Mouse (Mus musculus) heart, adult 2 months (tissue): ENCODE measurements around the gene Osbpl10.
A peak's percentile ranks its signal among the peaks of the same experiment; 100 is the strongest.

ENCODE experiments used
- CTCF ChIP-seq: fragments of 200-600 bp; IDR thresholded peaks from 2 replicates; pipeline ENCODE4 v1.8.1; 2022; ENCODE audit warnings: antibody characterized with exemption, mild to moderate bottlenecking, moderate library complexity
- EP300 ChIP-seq: fragments of 200-500 bp; IDR thresholded peaks from 2 replicates; pipeline ENCODE4 v1.6.1; 2011; ENCODE audit warnings: low read depth, low read length, control low read depth; ENCODE audit not compliant: insufficient read depth
- POLR2A ChIP-seq: fragments of 200-500 bp; IDR thresholded peaks from 2 replicates; pipeline ENCODE4 v1.6.1; 2011; ENCODE audit warnings: mild to moderate bottlenecking, low read depth, low read length, control low read depth; ENCODE audit not compliant: insufficient read depth

GRCm38 (mm10) chr9:114934231-114934630 is 44.1 kb upstream of the Osbpl10 start:
- TF ChIP-seq EP300 = no peak
- TF ChIP-seq CTCF = 0 out of 2 replicates have a peak, but pooled peaks have one; percentile 7
- TF ChIP-seq POLR2A = no peak
